Mouse (Mus musculus) heart, adult 11 months (tissue): ENCODE data around the gene Il9r.

Experiments
- DNase-seq: peaks from one replicate; pipeline ENCODE4 v3.0.0; 2022

Il9r gene

GRCm38 (mm10) chr11:32198256-32198955 is 1.7 kb downstream of the Il9r start:
- peak; percentile 68 for DNase-seq

- DNase-seq, result peak; percentile 56
Observed at GRCm38 (mm10) chr11:32197766-32198165, 2.3 kb downstream of the Il9r start.

- peak; percentile 76 for DNase-seq
Observed at GRCm38 (mm10) chr11:32196727-32197126, 3.4 kb downstream of the Il9r start.

GRCm38 (mm10) chr11:32195867-32196540 is 4.1 kb downstream of the Il9r start:
- peak; percentile 84 for DNase-seq

- DNase-seq, result no peak
Observed at GRCm38 (mm10) chr11:32194626-32195025, 5.5 kb downstream of the Il9r start.

GRCm38 (mm10) chr11:32194086-32194485 is 6.0 kb downstream of the Il9r start:
- DNase-seq, result peak; percentile 49

- DNase-seq, result peak; percentile 55
Observed at GRCm38 (mm10) chr11:32193156-32193555, 6.9 kb downstream of the Il9r start.

- DNase-seq, result peak; percentile 88
Observed at GRCm38 (mm10) chr11:32190603-32191110, 9.4 kb downstream of the Il9r start.

- peak; percentile 87 for DNase-seq
Observed at GRCm38 (mm10) chr11:32190119-32190518, 10.0 kb downstream of the Il9r start.

GRCm38 (mm10) chr11:32189434-32189833 is 10.6 kb downstream of the Il9r start:
- DNase-seq, result peak; percentile 85

- no peak for DNase-seq
Observed at GRCm38 (mm10) chr11:32188881-32189280, 11.2 kb downstream of the Il9r start.

GRCm38 (mm10) chr11:32187256-32187655 is 12.8 kb downstream of the Il9r start:
- DNase-seq, result peak; percentile 53

GRCm38 (mm10) chr11:32186031-32186430 is 14.0 kb downstream of the Il9r start:
- DNase-seq, result peak; percentile 31

GRCm38 (mm10) chr11:32184469-32184868 is 15.6 kb downstream of the Il9r start:
- DNase-seq, result no peak

GRCm38 (mm10) chr11:32181973-32182868 is 17.9 kb downstream of the Il9r start:
- peak; percentile 93 for DNase-seq

- DNase-seq, result peak; percentile 77
Observed at GRCm38 (mm10) chr11:32181246-32181645, 18.8 kb downstream of the Il9r start.

GRCm38 (mm10) chr11:32178506-32178905 is 21.6 kb downstream of the Il9r start:
- DNase-seq, result peak; percentile 58

- DNase-seq, result peak; percentile 31
Observed at GRCm38 (mm10) chr11:32166683-32167082, 33.4 kb downstream of the Il9r start.

- peak; percentile 84 for DNase-seq
Observed at GRCm38 (mm10) chr11:32161922-32162804, 37.9 kb downstream of the Il9r start.

- peak; percentile 74 for DNase-seq
Observed at GRCm38 (mm10) chr11:32161500-32161899, 38.6 kb downstream of the Il9r start.

GRCm38 (mm10) chr11:32160341-32160740 is 39.7 kb downstream of the Il9r start:
- DNase-seq, result peak; percentile 69

GRCm38 (mm10) chr11:32159176-32159575 is 40.9 kb downstream of the Il9r start:
- DNase-seq, result peak; percentile 72
